Mouse (Mus musculus) brown adipose tissue, adult 24 weeks (tissue): ENCODE data around the gene Prr29. TPM values are rescaled to one million over a fixed set of nuclear protein-coding genes. Genes with fewer than 3 reads are reported as not detected.
A peak's percentile ranks its signal among the peaks of the same experiment; 100 is the strongest.

Experiments
- H3K27ac ChIP-seq: fragments of 200-500 bp; replicated peaks from 2 replicates; pipeline ENCODE4 v1.5.1; 2012; ENCODE audit warnings: low read depth, mild to moderate bottlenecking, low read length
- H3K4me1 ChIP-seq: fragments of 200-500 bp; 2 replicates; pipeline ENCODE4 v1.6.1; 2012; ENCODE audit warnings: low read length, mixed read lengths; ENCODE audit not compliant: control insufficient read depth, insufficient read depth, insufficient read length
- H3K4me3 ChIP-seq: fragments of 200-500 bp; 2 replicates; pipeline ENCODE4 v1.5.1; 2012; ENCODE audit warnings: low read depth, mild to moderate bottlenecking, low read length, moderate library complexity; ENCODE audit not compliant: insufficient read depth
- polyA plus RNA-seq: library from polyadenylated mRNA; stranded (reverse); fragments of >200 nt; gene quantifications from 2 replicates; pipeline ENCODE4 v1.2.4, GENCODE M21; 2012; ENCODE audit not compliant: missing spikeins, insufficient read depth, insufficient read length

Prr29 gene
- polyA plus RNA-seq, 1 experiment, result not detected

DNA sequence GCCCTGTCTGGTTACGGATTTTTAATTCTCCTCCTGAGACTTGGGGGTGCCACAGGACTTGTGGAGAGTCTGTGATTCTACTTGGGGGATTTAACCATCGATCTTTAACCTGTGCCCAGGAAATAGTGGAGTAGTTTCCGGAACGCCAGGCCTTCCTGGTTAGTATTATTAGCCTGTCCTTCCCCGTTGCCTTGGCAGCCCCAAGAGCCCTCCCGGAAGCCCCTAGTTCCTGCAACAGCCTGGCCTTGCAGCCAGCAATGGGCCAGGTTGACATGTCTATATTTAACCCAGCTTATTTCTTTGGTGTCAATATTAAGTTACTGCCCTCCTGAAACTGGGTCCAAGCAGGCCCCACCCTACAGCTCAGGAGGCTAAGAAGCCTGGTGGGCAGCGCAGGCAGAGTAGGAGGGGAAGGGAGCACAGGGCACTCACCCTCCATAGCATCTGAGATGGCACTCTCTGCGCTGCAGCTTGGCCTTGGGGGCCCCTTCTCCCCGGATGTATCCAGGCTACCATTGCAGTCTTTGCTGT is 24.2 kb upstream of the Prr29 start:
- Histone ChIP-seq H3K4me1 (peaks cover 3% of the 10 kb centered on the region), H3K4me3 (no peak overlapping the region), H3K27ac (no peak overlapping the region)

- H3K27ac ChIP-seq, result no peak overlapping the region
These were observed 20.4 kb upstream of the Prr29 start for GRCm38 (mm10) chr11:106344910-106345309.

GRCm38 (mm10) chr11:106349772-106350171 is 15.5 kb upstream of the Prr29 start:
- peaks cover 4% of the 10 kb centered on the region; the same call in 1 of the 2 replicates for H3K4me1 ChIP-seq
- H3K4me3 ChIP-seq, result no peak overlapping the region
- no peak overlapping the region for H3K27ac ChIP-seq

More at GRCm38 (mm10) chr11:106344910-106345309, 20.4 kb upstream of the Prr29 start:
- H3K4me3 ChIP-seq, result no peak overlapping the region
- peaks cover 3% of the 10 kb centered on the region for H3K4me1 ChIP-seq

- H3K27ac ChIP-seq, result no peak overlapping the region
- H3K4me3 ChIP-seq, result no peak overlapping the region
- peaks cover 9% of the 10 kb centered on the region for H3K4me1 ChIP-seq
These were observed 14.4 kb upstream of the Prr29 start for GRCm38 (mm10) chr11:106350853-106351252.

DNA sequence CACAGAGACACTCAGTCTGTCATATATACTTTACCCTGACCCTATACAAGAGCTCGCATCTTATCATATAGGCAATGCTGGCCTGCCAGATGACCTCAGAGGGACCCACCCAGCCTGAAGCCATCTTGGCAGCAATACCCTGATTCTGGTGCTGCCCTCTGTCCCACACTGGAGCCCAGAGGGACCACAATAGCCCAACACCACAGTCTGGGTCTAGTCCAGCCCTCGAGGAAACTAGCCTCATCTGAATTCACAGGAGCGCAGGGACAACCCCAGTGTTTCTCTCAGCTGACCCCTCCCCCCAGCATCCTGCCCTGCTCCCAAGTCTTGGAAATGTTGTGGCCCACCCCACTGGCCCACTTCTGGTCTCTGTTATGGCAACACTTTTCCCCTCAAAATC is 14.0 kb upstream of the Prr29 start:
- peaks cover 10% of the 10 kb centered on the region for H3K4me1 ChIP-seq
- H3K4me3 ChIP-seq, result no peak overlapping the region
- H3K27ac ChIP-seq, result no peak overlapping the region

DNA sequence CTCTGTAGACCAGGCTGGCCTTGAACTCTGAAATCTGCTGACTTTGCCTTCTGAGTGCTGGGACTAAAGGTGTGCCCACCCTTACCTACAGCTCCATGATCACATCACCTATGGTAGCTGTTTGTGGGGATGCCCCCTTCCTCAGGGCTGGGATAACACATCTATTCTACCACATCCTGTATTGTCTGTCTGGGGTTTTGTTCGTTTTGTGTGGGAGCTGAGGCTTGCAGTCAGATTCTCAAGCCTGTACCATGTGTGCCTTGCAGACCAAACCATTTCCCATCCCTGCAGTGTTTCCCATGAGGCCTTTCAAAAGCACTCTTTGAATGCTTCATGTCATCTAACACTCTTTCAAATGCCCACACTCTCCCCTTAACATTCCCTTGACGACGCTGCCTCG is 13.3 kb upstream of the Prr29 start:
- H3K4me3 ChIP-seq, result no peak overlapping the region
- peaks cover 10% of the 10 kb centered on the region for H3K4me1 ChIP-seq
- no peak overlapping the region for H3K27ac ChIP-seq

GRCm38 (mm10) chr11:106353188-106353587 is 12.1 kb upstream of the Prr29 start, which contains the start of gene Scn4a:
Gene Scn4a (minus strand): TSS chr11:106353288.
- H3K4me1 ChIP-seq, result peaks cover 10% of the 10 kb centered on the region
- no peak within 1 kb of the TSS for H3K4me3 ChIP-seq
- H3K27ac ChIP-seq, result no peak within 1 kb of the TSS

DNA sequence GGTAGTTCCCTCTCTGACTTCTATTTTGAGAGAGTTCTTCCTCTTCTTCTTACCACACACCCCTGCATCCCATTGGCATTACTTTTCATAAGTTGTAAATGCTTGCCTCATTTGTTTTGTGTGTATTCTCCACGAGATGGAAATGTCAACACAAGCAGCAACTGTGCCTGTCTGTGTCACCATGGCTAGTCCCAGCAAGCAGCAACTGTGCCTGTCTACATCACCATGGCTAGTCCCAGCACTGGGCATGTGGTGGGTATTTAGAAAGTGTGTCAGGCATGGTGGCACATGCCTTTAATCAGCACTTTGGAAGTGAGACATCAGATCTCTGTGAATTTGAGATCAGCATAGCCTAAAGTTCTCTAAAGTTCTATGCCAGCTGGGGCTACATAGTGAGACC is 11.1 kb upstream of the Prr29 start:
- Histone ChIP-seq H3K27ac (no peak overlapping the region), H3K4me1 (peaks cover 10% of the 10 kb centered on the region), H3K4me3 (no peak overlapping the region)

DNA sequence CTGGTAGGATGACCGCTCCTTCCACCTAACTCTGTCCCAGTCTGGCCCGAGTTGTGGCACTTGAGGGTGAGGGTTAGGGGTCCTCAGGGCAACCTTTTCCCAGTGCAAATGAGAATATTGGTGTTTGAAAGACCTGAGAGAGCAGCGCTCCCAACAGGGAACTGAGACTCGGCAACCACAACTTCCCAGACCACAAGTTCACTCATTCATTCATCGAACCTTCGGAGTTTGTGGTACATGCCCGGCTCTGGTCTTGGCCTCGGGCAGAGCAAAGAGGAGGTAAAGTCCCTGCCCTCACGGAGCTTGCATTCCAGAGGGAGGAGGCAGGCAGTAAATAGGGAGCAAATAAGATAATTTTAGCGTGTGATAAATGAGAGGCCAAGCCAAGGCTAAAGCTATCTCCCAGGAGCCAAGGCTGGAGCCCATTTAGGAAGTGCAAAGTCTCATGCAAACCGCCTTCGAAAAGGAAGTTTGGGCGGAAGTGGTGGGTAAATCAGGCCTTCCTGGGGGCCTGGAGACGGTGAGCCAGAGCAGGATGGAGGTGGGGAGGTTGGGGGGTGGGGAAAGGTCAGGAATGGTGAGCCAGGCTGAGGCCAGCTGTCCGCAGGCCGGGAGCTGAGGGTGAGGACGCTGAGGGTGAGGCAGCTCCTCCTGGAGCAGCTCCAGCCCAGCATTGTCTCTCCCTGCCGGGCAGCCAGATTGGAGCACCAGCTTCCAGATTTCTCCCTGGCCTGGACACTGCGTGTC is 9.7 kb upstream of the Prr29 start:
- Histone ChIP-seq H3K4me1 (peaks cover 10% of the 10 kb centered on the region), H3K27ac (no peak overlapping the region), H3K4me3 (no peak overlapping the region)

- Histone ChIP-seq H3K4me1 (peaks cover 6% of the 10 kb centered on the region; the same call in 1 of the 2 replicates), H3K4me3 (no peak overlapping the region), H3K27ac (no peak overlapping the region)
These were observed 5.9 kb upstream of the Prr29 start for GRCm38 (mm10) chr11:106359350-106359749.

DNA sequence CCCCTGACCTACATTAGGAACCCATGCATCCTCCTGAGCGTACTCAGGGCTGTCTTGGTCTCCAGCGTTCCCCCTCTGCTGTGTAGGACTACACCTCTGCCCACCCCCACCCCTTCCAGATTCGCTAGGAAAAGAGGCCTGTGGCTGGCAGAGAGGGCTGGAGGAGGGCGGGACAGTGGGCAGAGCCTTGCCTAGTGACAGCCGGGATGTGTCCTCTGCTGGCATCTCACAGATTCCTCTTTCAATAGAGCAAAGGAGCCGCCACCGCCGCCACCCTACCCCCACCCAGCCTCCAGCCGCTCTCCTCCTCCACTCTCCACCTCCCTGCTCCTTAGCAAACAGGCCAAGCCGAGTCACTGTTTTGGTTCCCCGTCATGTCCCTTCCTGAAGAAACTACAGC is 560 bp upstream of the Prr29 start:
- no peaks in the 10 kb centered on the region for H3K4me1 ChIP-seq
- H3K27ac ChIP-seq, result no peak overlapping the region
- no peak overlapping the region for H3K4me3 ChIP-seq

DNA sequence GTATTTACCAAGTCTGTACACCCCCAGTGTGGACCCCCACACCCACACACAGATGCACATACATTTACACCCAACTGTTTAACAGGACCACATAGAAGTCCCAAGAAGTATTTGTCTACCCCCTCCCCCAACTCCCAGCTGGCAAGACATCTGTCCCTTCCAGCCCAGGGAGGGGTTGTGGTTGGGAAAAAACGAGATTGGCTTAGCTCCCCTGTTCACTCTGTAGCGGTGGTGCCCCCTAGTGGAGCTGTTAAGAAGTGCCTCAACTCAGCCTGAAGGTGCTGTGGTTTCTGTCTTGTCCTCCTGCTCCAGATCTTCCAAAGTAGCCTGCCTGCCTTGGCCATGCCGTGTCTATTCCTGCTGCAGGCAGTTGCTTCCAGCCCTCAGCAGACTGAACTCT is 1.0 kb downstream of the Prr29 start:
- no peak overlapping the region for H3K27ac ChIP-seq
- no peak overlapping the region for H3K4me3 ChIP-seq

GRCm38 (mm10) chr11:106373998-106374397 is 8.7 kb downstream of the Prr29 start:
- 0 out of 2 replicates have a peak, but pooled peaks cover 3% of the 10 kb centered on the region for H3K4me1 ChIP-seq
- no peak overlapping the region for H3K27ac ChIP-seq

More for the DNA sequence above, 1.0 kb downstream of the Prr29 start:
- no peaks in the 10 kb centered on the region for H3K4me1 ChIP-seq

DNA sequence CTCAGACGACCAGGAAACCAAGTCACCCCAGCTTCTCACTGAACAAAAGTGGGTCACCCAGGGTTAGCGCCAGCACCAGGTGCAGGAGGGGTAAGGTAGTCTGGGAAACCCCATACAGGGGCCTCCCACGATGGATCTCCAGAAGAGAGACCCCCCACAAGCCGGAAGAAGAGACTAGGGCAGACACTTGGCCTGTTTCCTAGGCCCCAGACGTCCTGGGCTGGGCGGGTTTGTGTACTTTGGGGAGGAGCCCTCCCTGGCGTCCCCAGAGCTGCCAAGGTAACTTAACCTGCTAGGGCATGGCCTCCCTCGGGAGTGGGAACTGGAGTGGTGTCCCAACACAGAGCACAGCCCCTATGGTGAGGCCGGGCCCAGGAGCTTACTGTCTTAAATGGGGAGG is 9.3 kb downstream of the Prr29 start:
- Histone ChIP-seq H3K4me3 (no peak overlapping the region), H3K27ac (no peak overlapping the region), H3K4me1 (0 out of 2 replicates have a peak, but pooled peaks cover 3% of the 10 kb centered on the region)

More at GRCm38 (mm10) chr11:106373998-106374397, 8.7 kb downstream of the Prr29 start:
- H3K4me3 ChIP-seq, result no peak overlapping the region

DNA sequence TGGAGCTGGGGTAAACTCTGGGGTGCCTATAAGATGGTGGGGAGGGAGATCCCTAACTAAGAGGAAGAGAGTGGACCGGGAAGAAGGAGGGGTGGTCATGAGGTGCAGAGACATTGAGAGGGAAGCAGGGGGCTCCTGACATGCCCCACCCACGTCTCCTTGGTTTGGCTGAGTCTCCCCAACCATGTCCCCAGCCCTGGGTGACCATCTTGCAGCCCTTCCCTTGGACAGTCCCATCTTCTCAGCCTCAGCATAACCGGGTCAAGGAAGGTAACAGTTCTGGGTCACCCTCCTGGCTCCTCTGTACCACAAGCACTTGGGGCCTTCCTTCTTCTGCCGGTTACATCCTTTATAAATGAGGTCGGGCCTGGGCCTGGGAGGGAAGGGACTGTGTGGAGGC is 9.7 kb downstream of the Prr29 start:
- H3K4me1 ChIP-seq, result peaks cover 3% of the 10 kb centered on the region; the same call in 1 of the 2 replicates
- no peak overlapping the region for H3K27ac ChIP-seq
- no peak overlapping the region for H3K4me3 ChIP-seq

DNA sequence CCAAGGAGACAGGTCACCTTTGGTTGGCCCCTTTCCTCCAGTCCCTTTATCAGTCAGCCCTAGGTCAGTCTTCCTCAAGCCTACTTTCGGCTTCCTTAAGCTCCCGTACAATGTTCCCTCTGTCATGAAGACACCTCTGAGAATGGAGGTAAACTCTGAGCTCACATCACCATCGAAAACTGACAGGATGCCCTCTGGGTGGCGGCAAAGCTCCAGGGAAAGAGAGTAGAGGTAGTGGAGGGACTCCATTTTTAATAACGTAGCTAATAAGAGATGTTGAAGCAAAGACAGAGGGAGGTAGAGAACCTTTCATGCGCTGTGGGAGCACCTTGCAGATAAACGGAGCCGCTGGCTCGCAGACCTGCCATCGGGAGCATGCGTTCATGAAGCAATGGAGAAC is 15.7 kb downstream of the Prr29 start:
- H3K27ac ChIP-seq, result peak overlapping the region; percentile 98; the same call in 1 of the 2 replicates
- peak overlapping the region; percentile 77 for H3K4me3 ChIP-seq
- peaks cover 9% of the 10 kb centered on the region for H3K4me1 ChIP-seq
